Mouse (Mus musculus) heart, postnatal 0 days (tissue): ENCODE results near the gene Nipsnap3b. TPM values are rescaled to one million over a fixed set of nuclear protein-coding genes. Genes with fewer than 3 reads are reported as not detected.

ENCODE experiments used
- ATAC-seq: fragments of 200-750 bp; cut with Nextera tagmentation; 2 replicates; pipeline ENCODE4 v1.8.0; 2017; ENCODE audit warnings: low read depth, moderate number of reproducible peaks, moderate library complexity; ENCODE audit not compliant: insufficient read depth
- DNase-seq: peaks from one replicate; pipeline ENCODE4 v3.0.0-alpha.2; 2016; ENCODE audit warnings: low spot score
- H3K27ac ChIP-seq: fragments of 300-500 bp; sonication (generic); 2 replicates; pipeline ENCODE4 v1.5.1; 2014; ENCODE audit warnings: low read depth, mild to moderate bottlenecking
- H3K27me3 ChIP-seq: fragments of 300-500 bp; sonication (generic); 2 replicates; pipeline ENCODE4 v1.6.1; 2014; ENCODE audit warnings: low read length, mixed read lengths; ENCODE audit not compliant: control insufficient read depth, insufficient read depth
- H3K36me3 ChIP-seq: fragments of 300-500 bp; sonication (generic); replicated peaks from 2 replicates; pipeline ENCODE4 v1.6.1; 2014; ENCODE audit warnings: low read length, mixed read lengths; ENCODE audit not compliant: control insufficient read depth, insufficient read depth
- H3K4me1 ChIP-seq: fragments of 300-500 bp; sonication (generic); 2 replicates; pipeline ENCODE4 v1.6.1; 2014; ENCODE audit warnings: antibody characterized with exemption; ENCODE audit not compliant: control insufficient read depth, insufficient read depth
- H3K4me2 ChIP-seq: fragments of 300-500 bp; sonication (generic); 2 replicates; pipeline ENCODE4 v1.6.1; 2014; ENCODE audit warnings: low read depth, mild to moderate bottlenecking, low read length, moderate library complexity
- H3K4me3 ChIP-seq: fragments of 300-500 bp; sonication (generic); 2 replicates; pipeline ENCODE4 v1.5.1; 2014; ENCODE audit warnings: low read depth, low read length
- H3K9ac ChIP-seq: fragments of 300-500 bp; sonication (generic); replicated peaks from 2 replicates; pipeline ENCODE4 v1.6.1; 2014; ENCODE audit warnings: low read depth, low read length, mixed read lengths
- H3K9me3 ChIP-seq: fragments of 300-500 bp; sonication (generic); replicated peaks from 2 replicates; pipeline ENCODE4 v1.6.1; 2016; ENCODE audit warnings: low read length; ENCODE audit not compliant: control insufficient read depth
- CTCF ChIP-seq: IDR thresholded peaks from 2 replicates; pipeline ENCODE4 v1.5.1; 2016; ENCODE audit warnings: antibody characterized with exemption, control low read depth, low read depth
- EP300 ChIP-seq: IDR thresholded peaks from 2 replicates; pipeline ENCODE4 v1.6.1; 2016; ENCODE audit warnings: antibody characterized with exemption, low read depth
- WGBS: fragments of 180-500 bp; shearing (Covaris S2); extraction: QIAGEN DNeasy Blood & Tissue Kit; methylation state at CpG from one replicate; pipeline ENCODE4 v1.1.7; 2014; 5-methylcytosine and 5-hydroxymethylcytosine counted together
- polyA plus RNA-seq: library from polyadenylated mRNA; unstranded; fragments of >200 nt; fragmentation: Nextera tagmentation; extraction: Ambion mirVana; gene quantifications from 2 replicates; pipeline ENCODE4 v1.2.1, GENCODE M21; 2015
- total RNA-seq: library from RNA; depleted of rRNA; stranded (reverse); fragments of >200 nt; gene quantifications from 2 replicates; pipeline ENCODE4 v1.2.3, GENCODE M21; 2014; ENCODE audit warnings: low replicate concordance

Nipsnap3b gene
- total and polyA plus RNA-seq, 2 experiments from 2014 or later: 43.3 to 51.0 TPM

DNA sequence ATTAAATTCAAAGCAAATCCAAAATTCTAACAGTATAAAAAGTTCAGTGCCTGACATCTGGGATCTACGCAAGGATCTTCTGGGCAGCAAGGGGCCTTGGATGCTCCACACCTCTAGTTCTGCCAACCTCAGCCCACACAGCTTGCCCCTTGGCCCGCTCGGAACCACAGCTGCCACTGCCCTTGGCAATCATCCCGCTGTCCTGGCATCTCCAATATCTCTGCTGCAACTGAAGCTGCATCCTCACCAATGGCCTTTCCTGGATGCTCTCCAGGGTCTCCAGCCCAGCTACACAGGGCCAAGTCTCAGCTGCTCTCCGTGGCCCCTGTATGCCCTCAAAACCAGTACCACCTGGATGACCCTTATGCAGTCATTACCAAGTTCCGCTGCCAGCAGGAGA is 12.2 kb upstream of the Nipsnap3b start:
- Histone ChIP-seq H3K4me2 (no peak overlapping the region), H3K36me3 (no peaks in the 10 kb centered on the region), H3K4me1 (no peaks in the 10 kb centered on the region), H3K9me3 (no peaks in the 10 kb centered on the region), H3K9ac (no peak overlapping the region), H3K4me3 (no peak overlapping the region), H3K27ac (no peak overlapping the region), H3K27me3 (no peaks in the 10 kb centered on the region)
- TF ChIP-seq CTCF (no peak), EP300 (no peak)
- no peak for ATAC-seq
- DNase-seq: no peak
- 86% methylated on average over 6 of the region's 6 CpGs for WGBS

DNA sequence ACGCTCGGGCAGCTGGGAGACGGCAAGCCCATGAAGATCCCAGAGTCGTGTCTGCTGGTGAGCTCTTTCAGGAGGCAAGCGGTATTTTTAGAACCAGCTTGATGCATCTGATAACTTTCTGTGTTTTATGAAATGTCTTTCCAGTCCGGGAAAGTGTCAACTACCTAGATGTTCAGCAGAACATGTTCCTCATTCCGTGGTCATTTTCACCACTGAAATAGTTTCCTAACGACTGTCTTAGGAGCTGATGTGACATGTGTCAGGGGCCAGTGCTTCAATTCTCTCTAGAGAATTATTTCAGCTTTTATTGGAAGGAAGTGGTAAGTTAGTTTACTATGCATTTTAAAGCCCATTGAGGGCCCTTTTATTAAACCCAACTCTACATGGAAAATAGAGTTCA is 11.5 kb upstream of the Nipsnap3b start:
- H3K4me1 ChIP-seq: no peaks in the 10 kb centered on the region
- H3K36me3 ChIP-seq: no peaks in the 10 kb centered on the region
- H3K4me2 ChIP-seq: no peak overlapping the region
- WGBS: 37% methylated on average over 8 of the region's 8 CpGs
- DNase-seq (no peak), ATAC-seq (no peak)
- no peaks in the 10 kb centered on the region for H3K9me3 ChIP-seq
- no peak overlapping the region for H3K27ac ChIP-seq
- H3K9ac ChIP-seq: no peak overlapping the region
- no peak overlapping the region for H3K4me3 ChIP-seq
- no peaks in the 10 kb centered on the region for H3K27me3 ChIP-seq
- TF ChIP-seq EP300: no peak
- TF ChIP-seq CTCF: no peak

DNA sequence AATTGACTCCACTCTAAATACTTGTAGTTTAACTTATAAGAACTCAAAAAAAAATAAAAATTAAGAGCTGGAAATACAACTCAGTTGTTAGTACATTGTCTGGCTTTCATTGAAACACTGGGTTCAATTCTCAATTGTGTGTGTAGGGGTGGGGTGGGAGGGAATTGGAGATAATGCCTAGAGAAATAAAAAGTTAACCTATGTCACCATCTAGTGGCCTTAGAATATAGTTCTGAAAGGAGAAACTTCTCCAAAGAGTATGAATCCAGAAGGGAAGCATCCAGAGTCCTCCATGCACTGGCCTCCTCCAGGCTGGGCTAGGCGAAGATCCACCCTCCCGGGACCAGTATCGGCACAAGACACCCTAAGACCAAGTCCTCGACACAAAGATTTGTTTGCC is 2.5 kb upstream of the Nipsnap3b start:
- H3K27me3 ChIP-seq: no peaks in the 10 kb centered on the region
- no peaks in the 10 kb centered on the region for H3K9me3 ChIP-seq
- H3K4me3 ChIP-seq: no peak overlapping the region
- H3K9ac ChIP-seq: no peak overlapping the region
- no peak overlapping the region for H3K27ac ChIP-seq
- TF ChIP-seq CTCF (peak; percentile 10; the same call in 1 of the 2 replicates), EP300 (no peak)
- DNase-seq (no peak), ATAC-seq (no peak)
- no peaks in the 10 kb centered on the region for H3K36me3 ChIP-seq
- no peak overlapping the region for H3K4me2 ChIP-seq
- H3K4me1 ChIP-seq: peaks cover 7% of the 10 kb centered on the region; the same call in 1 of the 2 replicates
- 57% methylated on average over 4 of the region's 4 CpGs for WGBS

DNA sequence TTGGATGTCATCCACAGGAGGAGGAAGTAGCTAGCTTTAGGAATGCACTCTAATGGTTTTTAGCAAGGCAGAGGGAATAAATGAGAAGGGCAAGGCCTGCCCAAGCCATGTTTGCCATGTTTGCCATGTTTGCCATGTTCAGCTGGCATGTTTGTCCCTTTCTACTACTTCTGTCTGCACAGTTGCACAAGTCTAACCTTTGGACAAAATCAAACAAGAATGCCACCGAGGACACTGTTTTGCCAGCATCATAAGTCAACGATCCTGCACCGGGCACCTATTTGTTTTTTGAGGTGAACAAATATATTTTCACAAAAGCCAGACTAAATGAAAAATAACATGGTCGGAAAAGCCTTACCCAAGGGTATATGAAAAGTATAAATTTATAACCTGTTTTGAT is 1.8 kb upstream of the Nipsnap3b start:
- Histone ChIP-seq H3K4me1 (peaks cover 7% of the 10 kb centered on the region; the same call in 1 of the 2 replicates), H3K4me3 (no peak overlapping the region), H3K27ac (no peak overlapping the region), H3K36me3 (no peaks in the 10 kb centered on the region), H3K27me3 (no peaks in the 10 kb centered on the region), H3K4me2 (no peak overlapping the region), H3K9me3 (no peaks in the 10 kb centered on the region), H3K9ac (no peak overlapping the region)
- 87% methylated on average over 4 of the region's 4 CpGs for WGBS
- ATAC-seq (no peak), DNase-seq (no peak)
- TF ChIP-seq EP300 (no peak), CTCF (no peak)

DNA sequence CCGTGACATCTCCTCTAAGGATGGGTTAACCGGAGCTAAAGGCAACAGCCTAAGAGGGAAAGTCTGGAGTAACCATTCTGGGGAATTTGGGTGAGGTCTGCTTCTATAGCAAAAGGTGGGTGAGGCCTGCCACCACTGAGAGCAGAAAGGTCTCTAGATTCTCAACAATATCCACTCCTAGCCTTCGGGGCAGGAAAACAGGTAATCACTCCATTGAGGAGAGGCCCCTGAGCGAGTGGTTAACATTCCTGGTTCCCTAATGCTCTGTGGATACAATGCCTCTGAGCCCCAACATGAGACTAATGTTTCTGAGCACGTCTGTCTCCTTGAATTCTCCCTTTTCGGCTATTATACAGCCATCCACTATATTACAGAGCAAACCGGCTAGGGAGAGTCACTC is 2.7 kb downstream of the Nipsnap3b start:
- Histone ChIP-seq H3K27ac (no peak overlapping the region), H3K36me3 (peaks cover 30% of the 10 kb centered on the region), H3K4me2 (no peak overlapping the region), H3K4me1 (peaks cover 7% of the 10 kb centered on the region; the same call in 1 of the 2 replicates), H3K27me3 (no peaks in the 10 kb centered on the region), H3K4me3 (no peak overlapping the region), H3K9me3 (peaks cover 12% of the 10 kb centered on the region), H3K9ac (no peak overlapping the region)
- DNase-seq (no peak), ATAC-seq (no peak)
- TF ChIP-seq CTCF: no peak
- no peak for TF ChIP-seq EP300
- WGBS: 92% methylated on average over 7 of the region's 7 CpGs

DNA sequence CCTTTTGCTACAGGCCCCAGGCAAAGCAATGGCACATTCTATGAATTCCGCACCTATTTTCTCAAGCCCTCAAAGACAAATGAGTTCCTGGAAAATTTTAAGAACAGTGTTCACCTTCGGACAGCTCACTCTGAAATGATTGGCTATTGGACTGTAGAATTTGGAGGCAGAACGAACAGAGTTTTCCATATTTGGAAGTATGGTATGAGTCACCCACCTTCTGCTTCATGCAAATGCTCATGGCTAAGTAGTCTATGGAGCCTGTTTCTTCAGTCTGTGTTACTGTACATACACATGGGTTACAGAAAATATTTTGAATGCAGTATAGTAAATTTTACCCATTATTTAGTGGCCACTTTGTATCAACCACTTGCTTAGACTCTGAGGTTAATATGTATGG is 3.3 kb downstream of the Nipsnap3b start:
- Histone ChIP-seq H3K9ac (no peak overlapping the region), H3K27me3 (no peaks in the 10 kb centered on the region), H3K36me3 (peaks cover 33% of the 10 kb centered on the region), H3K9me3 (peaks cover 12% of the 10 kb centered on the region), H3K4me3 (no peak overlapping the region), H3K4me1 (peaks cover 7% of the 10 kb centered on the region; the same call in 1 of the 2 replicates), H3K4me2 (no peak overlapping the region), H3K27ac (no peak overlapping the region)
- DNase-seq (no peak), ATAC-seq (no peak)
- 88% methylated on average over 3 of the region's 3 CpGs for WGBS
- TF ChIP-seq CTCF: no peak
- no peak for TF ChIP-seq EP300
